Mouse (Mus musculus): ENCODE measurements around the gene Car4. TPM values are rescaled to one million over a fixed set of nuclear protein-coding genes. Genes with fewer than 3 reads are reported as not detected.

Gene Car4
- not detected in 2 replicates for polyA plus RNA-seq (2012; ENCODE audit: insufficient read depth, low replicate concordance)

- Histone ChIP-seq H3K9me3 (peaks cover 2% of the 10 kb centered on the region; the same call in 1 of the 2 replicates), H3K27me3 (replicated peaks) (peaks cover 81% of the 10 kb centered on the region), H3K4me1 (peaks cover 31% of the 10 kb centered on the region), H3K36me3 (replicated peaks; ENCODE audit: low read length) (no peaks in the 10 kb centered on the region), H3K4me3 (replicated peaks) (peak within 1 kb of the TSS; percentile 80)
- no peak for TF ChIP-seq FLI1 (IDR thresholded peaks at IDR 0.05; ENCODE audit: low read length)
Observed at GRCm38 (mm10) chr11:84957591-84958270, at the start of gene Car4. TSS of gene Car4 (plus strand) at chr11:84957786.

GRCm38 (mm10) chr11:84908480-84908879 lies 49.1 kb upstream of the Car4 start:
- TF ChIP-seq GATA1 (IDR thresholded peaks at IDR 0.05; ENCODE audit: borderline replicate concordance, low read length) (no peak), FLI1 (IDR thresholded peaks at IDR 0.05; ENCODE audit: low read length) (no peak)
- H3K9me3 ChIP-seq: no peaks in the 10 kb centered on the region
- H3K4me3 ChIP-seq (replicated peaks): no peak overlapping the region
- peaks cover 83% of the 10 kb centered on the region for H3K36me3 ChIP-seq (replicated peaks; ENCODE audit: low read length)
- no peaks in the 10 kb centered on the region for H3K27me3 ChIP-seq (replicated peaks)
- peaks cover 26% of the 10 kb centered on the region for H3K4me1 ChIP-seq

GRCm38 (mm10) chr11:84910411-84910810 lies 47.2 kb upstream of the Car4 start:
- Histone ChIP-seq H3K4me3 (replicated peaks) (no peak overlapping the region), H3K9me3 (no peaks in the 10 kb centered on the region), H3K27me3 (replicated peaks) (no peaks in the 10 kb centered on the region), H3K4me1 (peaks cover 31% of the 10 kb centered on the region), H3K36me3 (replicated peaks; ENCODE audit: low read length) (peaks cover 87% of the 10 kb centered on the region)
- TF ChIP-seq GATA1 (IDR thresholded peaks at IDR 0.05; ENCODE audit: borderline replicate concordance, low read length): no peak
- no peak for TF ChIP-seq FLI1 (IDR thresholded peaks at IDR 0.05; ENCODE audit: low read length)

- Histone ChIP-seq H3K4me1 (peaks cover 59% of the 10 kb centered on the region), H3K9me3 (no peaks in the 10 kb centered on the region), H3K36me3 (replicated peaks; ENCODE audit: low read length) (peaks cover 46% of the 10 kb centered on the region), H3K27me3 (replicated peaks) (no peaks in the 10 kb centered on the region), H3K4me3 (replicated peaks) (no peak overlapping the region)
- no peak for TF ChIP-seq FLI1 (IDR thresholded peaks at IDR 0.05; ENCODE audit: low read length)
- no peak for TF ChIP-seq GATA1 (IDR thresholded peaks at IDR 0.05; ENCODE audit: borderline replicate concordance, low read length)
Observed at GRCm38 (mm10) chr11:84914673-84915072, 42.9 kb upstream of the Car4 start.

- Histone ChIP-seq H3K9me3 (no peaks in the 10 kb centered on the region), H3K36me3 (replicated peaks; ENCODE audit: low read length) (peaks cover 32% of the 10 kb centered on the region), H3K4me3 (replicated peaks) (peak within 1 kb of the TSS; percentile 98), H3K27me3 (replicated peaks) (no peaks in the 10 kb centered on the region), H3K4me1 (peaks cover 68% of the 10 kb centered on the region)
- no peak for TF ChIP-seq GATA1 (IDR thresholded peaks at IDR 0.05; ENCODE audit: borderline replicate concordance, low read length)
- TF ChIP-seq FLI1 (IDR thresholded peaks at IDR 0.05; ENCODE audit: low read length): no peak
Observed at GRCm38 (mm10) chr11:84916053-84916702, 41.4 kb upstream of the Car4 start, which contains the start of gene Znhit3. TSS of gene Znhit3 (minus strand) at chr11:84916366.

GRCm38 (mm10) chr11:84916703-84917300 lies 40.8 kb upstream of the Car4 start:
- Histone ChIP-seq H3K27me3 (replicated peaks) (peaks cover 1% of the 10 kb centered on the region), H3K36me3 (replicated peaks; ENCODE audit: low read length) (peaks cover 27% of the 10 kb centered on the region), H3K4me1 (peaks cover 68% of the 10 kb centered on the region), H3K9me3 (no peaks in the 10 kb centered on the region), H3K4me3 (replicated peaks) (peak overlapping the region; percentile 98)
- TF ChIP-seq GATA1 (IDR thresholded peaks at IDR 0.05; ENCODE audit: borderline replicate concordance, low read length): no peak
- TF ChIP-seq FLI1 (IDR thresholded peaks at IDR 0.05; ENCODE audit: low read length): no peak

- peaks cover 60% of the 10 kb centered on the region for H3K4me1 ChIP-seq
Observed at GRCm38 (mm10) chr11:84918425-84918824, 39.2 kb upstream of the Car4 start.

GRCm38 (mm10) chr11:84919276-84919675 lies 38.3 kb upstream of the Car4 start:
- H3K36me3 ChIP-seq (replicated peaks; ENCODE audit: low read length): peaks cover 4% of the 10 kb centered on the region
- TF ChIP-seq FLI1 (IDR thresholded peaks at IDR 0.05; ENCODE audit: low read length): no peak
- TF ChIP-seq GATA1 (IDR thresholded peaks at IDR 0.05; ENCODE audit: borderline replicate concordance, low read length): no peak
- no peak overlapping the region for H3K4me3 ChIP-seq (replicated peaks)
- H3K9me3 ChIP-seq: no peaks in the 10 kb centered on the region
- H3K27me3 ChIP-seq (replicated peaks): peaks cover 18% of the 10 kb centered on the region
- H3K4me1 ChIP-seq: peaks cover 52% of the 10 kb centered on the region

More at GRCm38 (mm10) chr11:84918425-84918824, 39.2 kb upstream of the Car4 start:
- TF ChIP-seq GATA1 (IDR thresholded peaks at IDR 0.05; ENCODE audit: borderline replicate concordance, low read length) (no peak), FLI1 (IDR thresholded peaks at IDR 0.05; ENCODE audit: low read length) (no peak)
- H3K36me3 ChIP-seq (replicated peaks; ENCODE audit: low read length): peaks cover 12% of the 10 kb centered on the region
- peak overlapping the region; percentile 78 for H3K4me3 ChIP-seq (replicated peaks)
- no peaks in the 10 kb centered on the region for H3K9me3 ChIP-seq
- peaks cover 16% of the 10 kb centered on the region for H3K27me3 ChIP-seq (replicated peaks)

- H3K27me3 ChIP-seq (replicated peaks): peaks cover 20% of the 10 kb centered on the region
- H3K9me3 ChIP-seq: no peaks in the 10 kb centered on the region
- TF ChIP-seq FLI1 (IDR thresholded peaks at IDR 0.05; ENCODE audit: low read length) (no peak), GATA1 (IDR thresholded peaks at IDR 0.05; ENCODE audit: borderline replicate concordance, low read length) (no peak)
- H3K4me1 ChIP-seq: peaks cover 45% of the 10 kb centered on the region
- no peak overlapping the region for H3K4me3 ChIP-seq (replicated peaks)
- no peaks in the 10 kb centered on the region for H3K36me3 ChIP-seq (replicated peaks; ENCODE audit: low read length)
Observed at GRCm38 (mm10) chr11:84919951-84920350, 37.6 kb upstream of the Car4 start.

GRCm38 (mm10) chr11:84920981-84921380 lies 36.6 kb upstream of the Car4 start:
- peaks cover 20% of the 10 kb centered on the region for H3K27me3 ChIP-seq (replicated peaks)
- peaks cover 37% of the 10 kb centered on the region for H3K4me1 ChIP-seq
- H3K4me3 ChIP-seq (replicated peaks): no peak overlapping the region
- no peaks in the 10 kb centered on the region for H3K36me3 ChIP-seq (replicated peaks; ENCODE audit: low read length)
- no peak for TF ChIP-seq FLI1 (IDR thresholded peaks at IDR 0.05; ENCODE audit: low read length)
- no peak for TF ChIP-seq GATA1 (IDR thresholded peaks at IDR 0.05; ENCODE audit: borderline replicate concordance, low read length)
- no peaks in the 10 kb centered on the region for H3K9me3 ChIP-seq
